Mouse (Mus musculus) cortical plate, adult 2 months (tissue): ENCODE results near the gene Dkkl1.

Experiments used
- CTCF ChIP-seq: fragments of 200-500 bp; IDR thresholded peaks from 2 replicates; pipeline ENCODE4 v1.5.1; 2011; ENCODE audit warnings: mild to moderate bottlenecking, control low read depth, low read length; ENCODE audit not compliant: insufficient read depth; ENCODE audit errors: extremely low read depth
- POLR2A ChIP-seq: fragments of 200-500 bp; IDR thresholded peaks from 2 replicates; pipeline ENCODE4 v1.6.1; 2011; ENCODE audit warnings: mild to moderate bottlenecking, low read length, control low read depth; ENCODE audit not compliant: insufficient read depth; ENCODE audit errors: extremely low read depth

GRCm38 (mm10) chr7:45195341-45196175, 16.4 kb downstream of the Dkkl1 start:
- TF ChIP-seq CTCF: no peak
- TF ChIP-seq POLR2A: no peak
